Mouse (Mus musculus): ENCODE results near the gene Gm8909. TPM values are rescaled to one million over a fixed set of nuclear protein-coding genes. Genes with fewer than 3 reads are reported as not detected.
"Not testable (repeated sequence)": the region's sequence is repeated elsewhere in the genome, so short reads cannot be mapped to it uniquely, and the experiment has no call there.

The Gm8909 gene
- polyA plus RNA-seq, 1 experiment from 2014 or later: 0.25 TPM

DNA sequence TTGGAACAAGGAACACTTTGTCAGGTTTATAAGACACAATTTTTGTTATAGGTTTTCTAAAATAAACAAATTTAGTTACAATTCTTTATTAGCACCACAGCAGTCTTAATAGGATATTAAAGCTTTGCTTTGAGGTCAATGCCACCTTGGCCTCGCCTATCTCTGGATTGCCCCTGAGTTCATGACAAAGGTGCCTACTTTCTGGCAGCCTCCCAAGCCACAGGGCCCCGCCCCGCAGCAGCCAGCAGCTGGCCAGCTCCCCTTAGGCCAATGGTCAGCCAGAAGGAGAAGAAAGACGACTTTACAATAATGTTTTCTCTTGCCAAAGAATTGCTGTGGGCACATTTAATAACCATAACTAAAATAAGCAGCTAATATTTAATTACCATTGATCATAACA lies 17.1 kb downstream of the Gm8909 start:
- not testable (repeated sequence) for H3K36me3 ChIP-seq (ENCODE audit: control insufficient read depth, insufficient read depth, low read length); H3K4me1 ChIP-seq (replicated peaks; ENCODE audit: control insufficient read depth, insufficient read depth, low read length); H3K9me3 ChIP-seq (ENCODE audit: control insufficient read depth, low read length); ATAC-seq (replicated peaks; ENCODE audit: low FRiP score); H3K4me3 ChIP-seq (ENCODE audit: low read depth, low read length); H3K27ac ChIP-seq (ENCODE audit: low read depth, low read length); H3K9ac ChIP-seq (ENCODE audit: low read depth, low read length); H3K4me2 ChIP-seq
- H3K27me3 ChIP-seq (replicated peaks; ENCODE audit: control insufficient read depth, insufficient read depth, low read length): peaks cover 37% of the 10 kb centered on the region
- DNase-seq (ENCODE audit: low spot score): peak; percentile 14
- 41% methylated on average over 4 of the region's 4 CpGs for WGBS

DNA sequence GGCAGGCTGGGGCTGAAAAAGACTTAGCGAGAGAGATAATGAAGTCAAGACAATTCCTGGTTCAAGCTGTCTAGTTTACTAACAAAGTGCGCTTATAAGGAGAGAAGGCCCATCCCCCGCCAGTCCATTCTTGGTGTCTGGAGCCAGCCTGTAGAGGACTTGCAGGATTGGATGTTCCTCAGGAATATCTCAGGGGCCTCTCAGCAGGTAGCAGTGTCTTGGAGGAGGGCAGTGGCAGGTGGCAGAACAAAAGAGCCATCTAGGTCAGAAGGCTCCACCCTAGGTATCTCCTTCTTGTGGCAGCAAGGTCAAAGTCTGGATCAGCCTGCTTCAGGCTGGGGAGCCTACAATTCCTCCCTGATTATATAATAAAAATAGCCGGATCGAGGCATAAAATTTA lies 19.9 kb downstream of the Gm8909 start:
- not testable (repeated sequence) for H3K36me3 ChIP-seq (ENCODE audit: control insufficient read depth, insufficient read depth, low read length); H3K4me2 ChIP-seq; H3K4me3 ChIP-seq (ENCODE audit: low read depth, low read length); H3K4me1 ChIP-seq (replicated peaks; ENCODE audit: control insufficient read depth, insufficient read depth, low read length); ATAC-seq (replicated peaks; ENCODE audit: low FRiP score); H3K9ac ChIP-seq (ENCODE audit: low read depth, low read length); H3K27ac ChIP-seq (ENCODE audit: low read depth, low read length); H3K9me3 ChIP-seq (ENCODE audit: control insufficient read depth, low read length); DNase-seq (ENCODE audit: low spot score)
- WGBS: 71% methylated on average over 5 of the region's 5 CpGs
- peaks cover 43% of the 10 kb centered on the region for H3K27me3 ChIP-seq (replicated peaks; ENCODE audit: control insufficient read depth, insufficient read depth, low read length)

DNA sequence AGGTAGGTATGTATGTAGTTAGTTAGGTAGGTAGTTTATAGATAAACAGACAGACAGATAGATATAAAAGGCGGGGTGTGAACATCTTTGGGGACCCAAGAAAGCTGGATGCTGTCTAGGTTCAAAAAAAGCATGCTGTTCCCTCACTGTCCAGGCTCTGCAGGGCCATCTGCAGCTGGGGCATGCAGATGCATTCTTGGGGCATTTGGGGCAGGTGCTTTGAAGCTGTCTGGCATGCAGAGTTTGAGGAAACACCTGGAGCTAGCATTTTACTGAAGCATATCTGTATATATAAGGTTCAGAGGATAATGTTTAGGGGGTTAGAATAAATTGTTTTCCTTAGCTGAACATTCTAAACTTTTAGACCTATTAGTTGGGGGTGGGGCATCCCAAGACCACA lies 21.4 kb downstream of the Gm8909 start:
- H3K27me3 ChIP-seq (replicated peaks; ENCODE audit: control insufficient read depth, insufficient read depth, low read length): peaks cover 41% of the 10 kb centered on the region
- H3K36me3 ChIP-seq (ENCODE audit: control insufficient read depth, insufficient read depth, low read length); ATAC-seq (replicated peaks; ENCODE audit: low FRiP score); H3K9ac ChIP-seq (ENCODE audit: low read depth, low read length); H3K4me2 ChIP-seq; H3K27ac ChIP-seq (ENCODE audit: low read depth, low read length); H3K9me3 ChIP-seq (ENCODE audit: control insufficient read depth, low read length); DNase-seq (ENCODE audit: low spot score); H3K4me1 ChIP-seq (replicated peaks; ENCODE audit: control insufficient read depth, insufficient read depth, low read length); H3K4me3 ChIP-seq (ENCODE audit: low read depth, low read length): not testable (repeated sequence)
- 59% methylated on average over 1 of the region's 1 CpGs for WGBS

- DNase-seq (ENCODE audit: low spot score); H3K27ac ChIP-seq (ENCODE audit: low read depth, low read length); ATAC-seq (replicated peaks; ENCODE audit: low FRiP score); H3K4me1 ChIP-seq (replicated peaks; ENCODE audit: control insufficient read depth, insufficient read depth, low read length); H3K9me3 ChIP-seq (ENCODE audit: control insufficient read depth, low read length); H3K36me3 ChIP-seq (ENCODE audit: control insufficient read depth, insufficient read depth, low read length); H3K9ac ChIP-seq (ENCODE audit: low read depth, low read length): not testable (repeated sequence)
- Histone ChIP-seq H3K4me3 (ENCODE audit: low read depth, low read length) (peak overlapping the region; percentile 41), H3K4me2 (peak overlapping the region; percentile 55), H3K27me3 (replicated peaks; ENCODE audit: control insufficient read depth, insufficient read depth, low read length) (peaks cover 40% of the 10 kb centered on the region)
- 3% methylated on average over 12 of the region's 13 CpGs for WGBS
Observed at GRCm38 (mm10) chr17:36145861-36146156, 22.5 kb downstream of the Gm8909 start.

DNA sequence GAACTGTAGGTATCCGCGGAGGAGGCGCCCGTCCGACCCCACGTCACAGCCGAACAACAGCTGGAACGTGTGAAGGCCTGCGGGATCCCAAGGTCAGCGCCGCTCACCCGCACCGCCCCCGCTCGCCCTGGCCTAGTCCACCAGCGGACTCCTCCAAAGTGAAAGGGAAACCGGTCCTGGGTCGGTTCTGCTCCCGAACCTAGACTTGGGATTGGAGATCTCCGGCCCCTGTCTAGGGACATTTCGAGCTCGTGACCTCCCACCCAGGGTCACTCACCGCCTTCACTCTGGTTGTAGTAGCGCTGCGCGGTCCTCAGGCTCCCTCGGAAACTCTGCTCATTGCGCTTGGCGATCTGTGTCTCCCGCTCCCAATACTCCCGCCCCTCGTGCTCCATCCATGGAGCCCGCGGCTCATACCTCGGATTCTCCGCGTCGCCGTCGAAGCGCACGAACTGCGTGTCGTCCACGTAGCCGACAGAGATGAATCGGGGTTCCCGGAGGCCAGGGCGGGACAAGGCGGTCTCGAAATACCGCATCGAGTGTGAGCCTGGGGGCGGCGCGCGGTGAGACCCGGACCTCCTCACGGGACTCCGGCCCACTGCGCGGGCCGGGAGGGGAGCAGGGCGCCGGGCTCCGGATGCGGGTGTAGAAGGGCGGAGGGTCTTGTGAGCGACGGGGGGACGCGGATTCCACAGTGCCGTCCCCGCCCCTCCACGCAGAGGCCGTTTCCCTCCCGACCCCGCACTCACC lies 23.1 kb downstream of the Gm8909 start:
- Histone ChIP-seq H3K36me3 (ENCODE audit: control insufficient read depth, insufficient read depth, low read length) (no peaks in the 10 kb centered on the region), H3K4me1 (replicated peaks; ENCODE audit: control insufficient read depth, insufficient read depth, low read length) (0 out of 2 replicates have a peak, but pooled peaks cover 3% of the 10 kb centered on the region), H3K27me3 (replicated peaks; ENCODE audit: control insufficient read depth, insufficient read depth, low read length) (peaks cover 40% of the 10 kb centered on the region), H3K9ac (ENCODE audit: low read depth, low read length) (no peak overlapping the region), H3K4me3 (ENCODE audit: low read depth, low read length) (peak overlapping the region; percentile 41), H3K27ac (ENCODE audit: low read depth, low read length) (no peak overlapping the region), H3K9me3 (ENCODE audit: control insufficient read depth, low read length) (no peaks in the 10 kb centered on the region), H3K4me2 (peak overlapping the region; percentile 55)
- ATAC-seq (replicated peaks; ENCODE audit: low FRiP score): no peak
- 3% methylated on average over 77 of the region's 78 CpGs for WGBS
- no peak for DNase-seq (ENCODE audit: low spot score)

DNA sequence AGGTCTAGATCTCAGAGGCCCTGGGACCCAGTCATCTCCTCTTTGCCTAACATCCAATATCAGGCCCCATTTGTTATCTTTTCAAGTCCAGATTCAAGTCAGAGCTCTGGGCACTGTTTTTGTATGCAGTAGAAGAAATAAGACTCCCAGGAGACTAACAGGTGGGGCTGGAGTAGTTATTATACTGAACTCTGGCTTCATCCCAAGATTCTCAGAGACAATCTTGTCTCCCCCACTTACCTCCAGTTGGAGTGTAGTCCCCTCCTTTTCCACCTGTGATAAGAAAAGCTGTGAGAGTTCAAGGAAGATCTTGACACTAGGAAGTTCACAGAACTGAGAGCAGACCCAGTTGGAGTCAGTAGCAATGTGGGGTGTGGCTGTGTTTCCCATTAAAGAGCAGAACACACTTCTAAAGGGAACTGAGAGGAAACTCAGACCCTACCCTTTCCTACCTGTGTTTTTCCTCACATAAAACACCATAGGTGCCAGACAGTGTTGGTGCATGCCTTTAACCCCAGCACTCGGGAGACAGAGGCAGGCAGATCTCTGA lies 32.0 kb downstream of the Gm8909 start:
- ATAC-seq (replicated peaks; ENCODE audit: low FRiP score): not testable (repeated sequence)

GRCm38 (mm10) chr17:36135421-36136231 lies 32.7 kb downstream of the Gm8909 start:
- not testable (repeated sequence) for H3K4me1 ChIP-seq (replicated peaks; ENCODE audit: control insufficient read depth, insufficient read depth, low read length); H3K4me2 ChIP-seq; H3K9me3 ChIP-seq (ENCODE audit: control insufficient read depth, low read length); DNase-seq (ENCODE audit: low spot score); H3K27ac ChIP-seq (ENCODE audit: low read depth, low read length); H3K4me3 ChIP-seq (ENCODE audit: low read depth, low read length); H3K9ac ChIP-seq (ENCODE audit: low read depth, low read length); H3K36me3 ChIP-seq (ENCODE audit: control insufficient read depth, insufficient read depth, low read length); H3K27me3 ChIP-seq (replicated peaks; ENCODE audit: control insufficient read depth, insufficient read depth, low read length); ATAC-seq (replicated peaks; ENCODE audit: low FRiP score)

More for the DNA sequence above, 32.0 kb downstream of the Gm8909 start:
- H3K4me1 ChIP-seq (replicated peaks; ENCODE audit: control insufficient read depth, insufficient read depth, low read length); H3K9ac ChIP-seq (ENCODE audit: low read depth, low read length); H3K36me3 ChIP-seq (ENCODE audit: control insufficient read depth, insufficient read depth, low read length); DNase-seq (ENCODE audit: low spot score); H3K9me3 ChIP-seq (ENCODE audit: control insufficient read depth, low read length); H3K4me3 ChIP-seq (ENCODE audit: low read depth, low read length); H3K4me2 ChIP-seq; H3K27ac ChIP-seq (ENCODE audit: low read depth, low read length); H3K27me3 ChIP-seq (replicated peaks; ENCODE audit: control insufficient read depth, insufficient read depth, low read length): not testable (repeated sequence)
- WGBS: 68% methylated on average over 1 of the region's 1 CpGs

DNA sequence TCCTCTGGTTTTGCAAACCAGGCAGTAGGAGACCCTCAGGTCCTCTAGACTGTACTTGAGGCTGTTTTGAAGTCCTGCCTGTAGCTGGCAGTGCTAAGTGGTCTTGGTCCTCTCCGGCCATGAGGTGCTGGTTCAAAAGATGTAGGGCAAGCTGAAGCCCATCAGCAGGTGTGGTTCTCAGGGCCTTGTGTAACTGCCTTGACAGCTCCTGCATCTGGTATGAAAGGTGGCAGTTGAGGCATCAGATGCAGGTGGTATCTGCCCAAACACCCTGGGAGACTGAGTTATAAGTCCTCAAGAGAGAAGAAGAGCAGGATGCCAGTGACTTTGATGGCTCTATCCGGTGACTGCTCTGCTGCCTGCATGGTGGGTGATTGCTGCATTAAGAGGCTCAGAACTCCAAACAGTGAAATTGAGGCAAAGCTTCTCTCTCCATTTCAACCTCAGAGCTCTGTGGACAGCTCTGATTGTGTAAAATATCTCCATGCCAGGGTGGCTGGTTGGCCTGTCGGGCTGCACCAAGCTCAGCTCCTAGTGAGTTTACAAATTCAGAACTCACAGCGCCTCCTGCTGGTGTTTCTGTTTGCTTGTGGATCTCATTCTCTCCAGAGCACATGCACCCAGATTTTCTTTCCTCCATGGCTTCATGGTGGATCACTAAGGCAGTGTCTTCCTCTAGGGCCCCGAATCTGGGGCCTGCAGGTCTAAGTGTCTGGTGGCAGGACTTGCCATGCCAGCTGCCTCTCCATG lies 36.6 kb downstream of the Gm8909 start:
- Histone ChIP-seq H3K27me3 (replicated peaks; ENCODE audit: control insufficient read depth, insufficient read depth, low read length) (0 out of 2 replicates have a peak, but pooled peaks cover 6% of the 10 kb centered on the region), H3K4me2 (no peak overlapping the region), H3K9ac (ENCODE audit: low read depth, low read length) (no peak overlapping the region), H3K9me3 (ENCODE audit: control insufficient read depth, low read length) (no peaks in the 10 kb centered on the region), H3K36me3 (ENCODE audit: control insufficient read depth, insufficient read depth, low read length) (no peaks in the 10 kb centered on the region), H3K4me1 (replicated peaks; ENCODE audit: control insufficient read depth, insufficient read depth, low read length) (no peaks in the 10 kb centered on the region), H3K27ac (ENCODE audit: low read depth, low read length) (no peak overlapping the region), H3K4me3 (ENCODE audit: low read depth, low read length) (no peak overlapping the region)
- WGBS: 69% methylated on average over 5 of the region's 5 CpGs
- DNase-seq (ENCODE audit: low spot score): no peak
- no peak for ATAC-seq (replicated peaks; ENCODE audit: low FRiP score)

All from liver, embryonic 11.5 days (tissue).